Mouse (Mus musculus): Measurements from ENCODE around the gene Gse1.
A peak's percentile ranks its signal among the peaks of the same experiment; 100 is the strongest.

Gse1 gene

GRCm38 (mm10) chr8:120227891-120228591, at the start of gene Gse1:
Gse1 (plus strand) TSS chr8:120228456.
- DNase-seq (ENCODE audit: low spot score), result peak; percentile 94

GRCm38 (mm10) chr8:120179027-120179431, 49.2 kb upstream of the Gse1 start:
- DNase-seq (ENCODE audit: low spot score), result peak; percentile 95

- peak; percentile 53 for DNase-seq (ENCODE audit: low spot score)
Measured at GRCm38 (mm10) chr8:120180445-120180970, 47.7 kb upstream of the Gse1 start.

GRCm38 (mm10) chr8:120181274-120181673, 47.0 kb upstream of the Gse1 start:
- DNase-seq (ENCODE audit: low spot score), result peak; percentile 4

GRCm38 (mm10) chr8:120181861-120182414, 46.3 kb upstream of the Gse1 start:
- DNase-seq (ENCODE audit: low spot score), result no peak

GRCm38 (mm10) chr8:120184366-120184765, 43.9 kb upstream of the Gse1 start:
- no peak for DNase-seq (ENCODE audit: low spot score)

- peak; percentile 67 for DNase-seq (ENCODE audit: low spot score)
Measured at GRCm38 (mm10) chr8:120184850-120185792, 43.1 kb upstream of the Gse1 start.

- DNase-seq (ENCODE audit: low spot score), result no peak
Measured at GRCm38 (mm10) chr8:120186454-120186853, 41.8 kb upstream of the Gse1 start.

- no peak for DNase-seq (ENCODE audit: low spot score)
Measured at GRCm38 (mm10) chr8:120188510-120188909, 39.7 kb upstream of the Gse1 start.

GRCm38 (mm10) chr8:120189440-120189839, 38.8 kb upstream of the Gse1 start:
- no peak for DNase-seq (ENCODE audit: low spot score)

- no peak for DNase-seq (ENCODE audit: low spot score)
Measured at GRCm38 (mm10) chr8:120190107-120190809, 38.0 kb upstream of the Gse1 start.

GRCm38 (mm10) chr8:120190810-120191413, 37.3 kb upstream of the Gse1 start:
- peak; percentile 62 for DNase-seq (ENCODE audit: low spot score)

- no peak for DNase-seq (ENCODE audit: low spot score)
Measured at GRCm38 (mm10) chr8:120191633-120192032, 36.6 kb upstream of the Gse1 start.

- no peak for DNase-seq (ENCODE audit: low spot score)
Measured at GRCm38 (mm10) chr8:120192118-120192517, 36.1 kb upstream of the Gse1 start.

GRCm38 (mm10) chr8:120201351-120201750, 26.9 kb upstream of the Gse1 start:
- no peak for DNase-seq (ENCODE audit: low spot score)

GRCm38 (mm10) chr8:120202546-120202945, 25.7 kb upstream of the Gse1 start:
- DNase-seq (ENCODE audit: low spot score), result no peak

GRCm38 (mm10) chr8:120204736-120205360, 23.4 kb upstream of the Gse1 start:
- DNase-seq (ENCODE audit: low spot score), result peak; percentile 3

- DNase-seq (ENCODE audit: low spot score), result no peak
Measured at GRCm38 (mm10) chr8:120205916-120206315, 22.3 kb upstream of the Gse1 start.

GRCm38 (mm10) chr8:120207364-120207763, 20.9 kb upstream of the Gse1 start:
- no peak for DNase-seq (ENCODE audit: low spot score)

GRCm38 (mm10) chr8:120208113-120208512, 20.1 kb upstream of the Gse1 start:
- no peak for DNase-seq (ENCODE audit: low spot score)

- peak; percentile 69 for DNase-seq (ENCODE audit: low spot score)
Measured at GRCm38 (mm10) chr8:120211345-120211744, 16.9 kb upstream of the Gse1 start.
